Mouse (Mus musculus) erythroblast, embryonic 14.5 days (primary cell): ENCODE data around the gene Nudt3. TPM values are rescaled to one million over a fixed set of nuclear protein-coding genes. Genes with fewer than 3 reads are reported as not detected.

Experiments
- H3K27me3 ChIP-seq: 2 replicates; pipeline ENCODE4 v1.6.1; 2012; ENCODE audit warnings: inconsistent platforms; ENCODE audit not compliant: control insufficient read depth
- H3K36me3 ChIP-seq: 2 replicates; pipeline ENCODE4 v1.6.1; 2012; ENCODE audit warnings: mild to moderate bottlenecking, inconsistent platforms; ENCODE audit not compliant: control insufficient read depth
- H3K4me1 ChIP-seq: 2 replicates; pipeline ENCODE4 v1.6.1; 2012; ENCODE audit warnings: inconsistent platforms; ENCODE audit not compliant: control insufficient read depth
- H3K4me3 ChIP-seq: replicated peaks from 2 replicates; pipeline ENCODE3; 2012; ENCODE audit warnings: moderate library complexity, mild to moderate bottlenecking, inconsistent platforms
- H3K9me3 ChIP-seq: 2 replicates; pipeline ENCODE4 v1.6.1; 2012; ENCODE audit warnings: low read length, inconsistent platforms, mixed read lengths; ENCODE audit not compliant: control insufficient read depth
- GATA1 ChIP-seq: IDR thresholded peaks from 2 replicates; pipeline ENCODE4 v1.6.1; 2012; ENCODE audit warnings: low read length, inconsistent platforms, mixed read lengths
- TAL1 ChIP-seq: IDR thresholded peaks from 3 replicates; pipeline ENCODE4 v1.6.1; 2012; ENCODE audit warnings: low read length, inconsistent platforms, mixed read lengths
- polyA plus RNA-seq: library from polyadenylated mRNA; stranded (reverse); fragments of >175 nt; gene quantifications from 2 replicates; pipeline ENCODE4 v1.2.3, GENCODE M21; 2012

Nudt3 gene
- polyA plus RNA-seq, 1 experiment = 6.4 TPM

GRCm38 (mm10) chr17:27556315-27557011 is 66.8 kb downstream of the Nudt3 start, which contains the start of gene Hmga1:
Hmga1 (plus strand) TSS chr17:27556497.
- Histone ChIP-seq H3K4me1 (peaks cover 69% of the 10 kb centered on the region), H3K9me3 (no peaks in the 10 kb centered on the region), H3K4me3 (peak within 1 kb of the TSS; percentile 82), H3K36me3 (peaks cover 19% of the 10 kb centered on the region), H3K27me3 (peaks cover 3% of the 10 kb centered on the region; the same call in 1 of the 2 replicates)
- TF ChIP-seq TAL1 (no peak), GATA1 (no peak)

- Histone ChIP-seq H3K36me3 (peaks cover 11% of the 10 kb centered on the region), H3K9me3 (no peaks in the 10 kb centered on the region), H3K4me3 (peak overlapping the region; percentile 82), H3K4me1 (peaks cover 66% of the 10 kb centered on the region), H3K27me3 (peaks cover 3% of the 10 kb centered on the region; the same call in 1 of the 2 replicates)
- TF ChIP-seq GATA1 = no peak
- no peak for TF ChIP-seq TAL1
These were observed 67.7 kb downstream of the Nudt3 start for GRCm38 (mm10) chr17:27555512-27556172.

DNA sequence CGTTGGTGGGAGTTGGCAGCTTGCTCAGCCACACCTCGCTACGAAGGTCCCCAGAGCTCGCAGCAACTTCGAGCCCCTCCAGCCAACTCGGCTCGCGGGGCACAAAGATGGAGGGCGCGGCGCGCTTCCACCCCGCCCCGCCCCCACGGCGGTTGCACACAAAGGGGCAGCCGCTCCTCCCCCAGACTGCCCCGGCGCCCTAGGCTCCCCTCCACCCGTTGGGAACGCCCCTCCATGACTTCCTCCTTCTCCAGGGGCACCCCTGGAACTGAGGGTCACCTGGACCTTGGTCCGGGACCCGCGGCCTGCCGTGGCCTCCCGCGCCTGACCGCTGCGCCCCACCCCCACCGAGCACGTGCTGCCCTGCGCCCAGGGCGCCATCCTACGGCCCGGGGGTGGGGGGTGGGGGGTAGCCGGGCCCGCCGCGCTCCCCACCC is 68.2 kb downstream of the Nudt3 start:
- peak overlapping the region; percentile 82 for H3K4me3 ChIP-seq
- peaks cover 5% of the 10 kb centered on the region for H3K36me3 ChIP-seq
- TF ChIP-seq TAL1 (no peak), GATA1 (no peak)
- H3K9me3 ChIP-seq = no peaks in the 10 kb centered on the region
- peaks cover 64% of the 10 kb centered on the region for H3K4me1 ChIP-seq
- peaks cover 3% of the 10 kb centered on the region; the same call in 1 of the 2 replicates for H3K27me3 ChIP-seq

GRCm38 (mm10) chr17:27554062-27554960 is 69.0 kb downstream of the Nudt3 start:
- Histone ChIP-seq H3K4me1 (peaks cover 61% of the 10 kb centered on the region), H3K9me3 (no peaks in the 10 kb centered on the region), H3K4me3 (peak overlapping the region; percentile 82), H3K36me3 (peaks cover 2% of the 10 kb centered on the region; the same call in 1 of the 2 replicates), H3K27me3 (peaks cover 3% of the 10 kb centered on the region; the same call in 1 of the 2 replicates)
- TF ChIP-seq GATA1 (no peak), TAL1 (no peak)

GRCm38 (mm10) chr17:27552215-27553201 is 70.8 kb downstream of the Nudt3 start:
- no peak for TF ChIP-seq TAL1
- no peak for TF ChIP-seq GATA1
- Histone ChIP-seq H3K9me3 (no peaks in the 10 kb centered on the region), H3K4me1 (peaks cover 44% of the 10 kb centered on the region), H3K4me3 (no peak overlapping the region), H3K27me3 (peaks cover 3% of the 10 kb centered on the region; the same call in 1 of the 2 replicates), H3K36me3 (no peaks in the 10 kb centered on the region)

GRCm38 (mm10) chr17:27551393-27551940 is 71.8 kb downstream of the Nudt3 start:
- Histone ChIP-seq H3K36me3 (no peaks in the 10 kb centered on the region), H3K9me3 (no peaks in the 10 kb centered on the region), H3K4me3 (no peak overlapping the region), H3K4me1 (peaks cover 35% of the 10 kb centered on the region), H3K27me3 (peaks cover 3% of the 10 kb centered on the region; the same call in 1 of the 2 replicates)
- TF ChIP-seq TAL1 = no peak
- TF ChIP-seq GATA1 = no peak

GRCm38 (mm10) chr17:27549234-27549633 is 74.1 kb downstream of the Nudt3 start:
- no peak for TF ChIP-seq GATA1
- no peak for TF ChIP-seq TAL1
- H3K4me3 ChIP-seq = no peak overlapping the region
- no peaks in the 10 kb centered on the region for H3K36me3 ChIP-seq
- peaks cover 4% of the 10 kb centered on the region; the same call in 1 of the 2 replicates for H3K27me3 ChIP-seq
- peaks cover 14% of the 10 kb centered on the region for H3K4me1 ChIP-seq
- H3K9me3 ChIP-seq = no peaks in the 10 kb centered on the region
